Mouse (Mus musculus): ENCODE measurements around the gene Celf6. TPM values are rescaled to one million over a fixed set of nuclear protein-coding genes. Genes with fewer than 3 reads are reported as not detected.

Gene Celf6
- polyA plus RNA-seq, 1 experiment from 2014 or later = not detected

- ATAC-seq (no peak), DNase-seq (no peak)
- Histone ChIP-seq H3K4me2 (ENCODE audit: low read depth, low read length) (no peak overlapping the region), H3K9me3 (ENCODE audit: low read length) (no peaks in the 10 kb centered on the region), H3K27ac (ENCODE audit: low read depth) (no peak overlapping the region), H3K4me1 (ENCODE audit: insufficient read depth) (no peaks in the 10 kb centered on the region), H3K9ac (replicated peaks) (no peak overlapping the region), H3K36me3 (replicated peaks; ENCODE audit: insufficient read depth, low read length) (no peaks in the 10 kb centered on the region), H3K4me3 (ENCODE audit: low read depth, low read length) (no peak overlapping the region), H3K27me3 (ENCODE audit: insufficient read depth, low read length) (peaks cover 69% of the 10 kb centered on the region)
- WGBS (ENCODE audit: insufficient replicate concordance) = 46% methylated on average over 10 of the region's 10 CpGs
- no peak for TF ChIP-seq EP300 (IDR thresholded peaks at IDR 0.05; ENCODE audit: low read depth)
- TF ChIP-seq CTCF (IDR thresholded peaks at IDR 0.05; ENCODE audit: low read depth) = no peak
These were observed 12.2 kb downstream of the Celf6 start for GRCm38 (mm10) chr9:59589703-59590439.

GRCm38 (mm10) chr9:59601661-59602060 lies 23.9 kb downstream of the Celf6 start:
- no peaks in the 10 kb centered on the region for H3K36me3 ChIP-seq (replicated peaks; ENCODE audit: insufficient read depth, low read length)
- H3K9ac ChIP-seq (replicated peaks) = no peak overlapping the region
- peaks cover 63% of the 10 kb centered on the region for H3K27me3 ChIP-seq (ENCODE audit: insufficient read depth, low read length)
- ATAC-seq = no peak
- no peaks in the 10 kb centered on the region for H3K4me1 ChIP-seq (ENCODE audit: insufficient read depth)
- no peak overlapping the region for H3K4me2 ChIP-seq (ENCODE audit: low read depth, low read length)
- no peak for TF ChIP-seq CTCF (IDR thresholded peaks at IDR 0.05; ENCODE audit: low read depth)
- no peak for TF ChIP-seq EP300 (IDR thresholded peaks at IDR 0.05; ENCODE audit: low read depth)
- 59% methylated on average over 8 of the region's 8 CpGs for WGBS (ENCODE audit: insufficient replicate concordance)
- DNase-seq = no peak
- no peak overlapping the region for H3K27ac ChIP-seq (ENCODE audit: low read depth)
- H3K9me3 ChIP-seq (ENCODE audit: low read length) = no peaks in the 10 kb centered on the region
- no peak overlapping the region for H3K4me3 ChIP-seq (ENCODE audit: low read depth, low read length)

- Histone ChIP-seq H3K27me3 (ENCODE audit: insufficient read depth, low read length) (peaks cover 47% of the 10 kb centered on the region), H3K27ac (ENCODE audit: low read depth) (no peak overlapping the region)
These were observed 28.2 kb downstream of the Celf6 start for GRCm38 (mm10) chr9:59605967-59606366.

GRCm38 (mm10) chr9:59610950-59611349 lies 33.2 kb downstream of the Celf6 start:
- no peaks in the 10 kb centered on the region for H3K4me1 ChIP-seq (ENCODE audit: insufficient read depth)
- no peak for ATAC-seq
- no peaks in the 10 kb centered on the region for H3K9me3 ChIP-seq (ENCODE audit: low read length)
- H3K27ac ChIP-seq (ENCODE audit: low read depth) = no peak overlapping the region
- H3K9ac ChIP-seq (replicated peaks) = no peak overlapping the region
- H3K4me2 ChIP-seq (ENCODE audit: low read depth, low read length) = no peak overlapping the region
- H3K4me3 ChIP-seq (ENCODE audit: low read depth, low read length) = no peak overlapping the region
- TF ChIP-seq CTCF (IDR thresholded peaks at IDR 0.05; ENCODE audit: low read depth) = no peak
- TF ChIP-seq EP300 (IDR thresholded peaks at IDR 0.05; ENCODE audit: low read depth) = no peak
- H3K27me3 ChIP-seq (ENCODE audit: insufficient read depth, low read length) = peaks cover 19% of the 10 kb centered on the region; the same call in 1 of the 2 replicates
- H3K36me3 ChIP-seq (replicated peaks; ENCODE audit: insufficient read depth, low read length) = no peaks in the 10 kb centered on the region
- DNase-seq = no peak
- WGBS (ENCODE audit: insufficient replicate concordance) = 77% methylated on average over 2 of the region's 2 CpGs

More at GRCm38 (mm10) chr9:59605967-59606366, 28.2 kb downstream of the Celf6 start:
- H3K9me3 ChIP-seq (ENCODE audit: low read length) = no peaks in the 10 kb centered on the region
- H3K4me1 ChIP-seq (ENCODE audit: insufficient read depth) = no peaks in the 10 kb centered on the region
- H3K36me3 ChIP-seq (replicated peaks; ENCODE audit: insufficient read depth, low read length) = no peaks in the 10 kb centered on the region
- no peak for DNase-seq
- TF ChIP-seq CTCF (IDR thresholded peaks at IDR 0.05; ENCODE audit: low read depth) (no peak), EP300 (IDR thresholded peaks at IDR 0.05; ENCODE audit: low read depth) (no peak)
- WGBS (ENCODE audit: insufficient replicate concordance) = 66% methylated on average over 6 of the region's 6 CpGs
- H3K4me2 ChIP-seq (ENCODE audit: low read depth, low read length) = no peak overlapping the region
- H3K4me3 ChIP-seq (ENCODE audit: low read depth, low read length) = no peak overlapping the region
- H3K9ac ChIP-seq (replicated peaks) = no peak overlapping the region
- no peak for ATAC-seq

- Histone ChIP-seq H3K27ac (ENCODE audit: low read depth) (no peak overlapping the region), H3K4me1 (ENCODE audit: insufficient read depth) (peaks cover 12% of the 10 kb centered on the region), H3K4me3 (ENCODE audit: low read depth, low read length) (no peak overlapping the region), H3K36me3 (replicated peaks; ENCODE audit: insufficient read depth, low read length) (no peaks in the 10 kb centered on the region), H3K9ac (replicated peaks) (no peak overlapping the region), H3K9me3 (ENCODE audit: low read length) (no peaks in the 10 kb centered on the region), H3K4me2 (ENCODE audit: low read depth, low read length) (no peak overlapping the region), H3K27me3 (ENCODE audit: insufficient read depth, low read length) (peaks cover 8% of the 10 kb centered on the region; the same call in 1 of the 2 replicates)
- DNase-seq (no peak), ATAC-seq (no peak)
- TF ChIP-seq CTCF (IDR thresholded peaks at IDR 0.05; ENCODE audit: low read depth) = no peak
- TF ChIP-seq EP300 (IDR thresholded peaks at IDR 0.05; ENCODE audit: low read depth) = no peak
- 84% methylated on average over 2 of the region's 2 CpGs for WGBS (ENCODE audit: insufficient replicate concordance)
These were observed 38.1 kb downstream of the Celf6 start for GRCm38 (mm10) chr9:59615797-59616196.

GRCm38 (mm10) chr9:59616622-59617306 lies 39.0 kb downstream of the Celf6 start, which contains the start of gene Parp6:
Parp6 (plus strand) TSS chr9:59617284.
- WGBS (ENCODE audit: insufficient replicate concordance) = 1% methylated on average over 36 of the region's 36 CpGs
- Histone ChIP-seq H3K9ac (replicated peaks) (peak within 1 kb of the TSS; percentile 69), H3K4me1 (ENCODE audit: insufficient read depth) (peaks cover 12% of the 10 kb centered on the region), H3K9me3 (ENCODE audit: low read length) (no peaks in the 10 kb centered on the region), H3K27me3 (ENCODE audit: insufficient read depth, low read length) (peaks cover 5% of the 10 kb centered on the region; the same call in 1 of the 2 replicates), H3K4me2 (ENCODE audit: low read depth, low read length) (peak within 1 kb of the TSS; percentile 94), H3K27ac (ENCODE audit: low read depth) (peak within 1 kb of the TSS; percentile 31), H3K36me3 (replicated peaks; ENCODE audit: insufficient read depth, low read length) (no peaks in the 10 kb centered on the region), H3K4me3 (ENCODE audit: low read depth, low read length) (peak within 1 kb of the TSS; percentile 81)
- no peak for TF ChIP-seq EP300 (IDR thresholded peaks at IDR 0.05; ENCODE audit: low read depth)
- TF ChIP-seq CTCF (IDR thresholded peaks at IDR 0.05; ENCODE audit: low read depth) = no peak; the same call in 1 of the 2 replicates
- DNase-seq = peak; percentile 100
- peak; percentile 100 for ATAC-seq
